Mouse (Mus musculus) heart, embryonic 13.5 days (tissue): ENCODE data around the gene Cdk15. TPM values are rescaled to one million over a fixed set of nuclear protein-coding genes. Genes with fewer than 3 reads are reported as not detected.

ENCODE experiments used
- ATAC-seq: fragments of 200-750 bp; cut with Nextera tagmentation; 2 replicates; pipeline ENCODE4 v1.8.0; 2017; ENCODE audit warnings: moderate TSS enrichment; ENCODE audit not compliant: insufficient number of reproducible peaks, low FRiP score, low TSS enrichment; ENCODE audit errors: extremely low read depth
- H3K27ac ChIP-seq: fragments of 300-500 bp; sonication (generic); replicated peaks from 2 replicates; pipeline ENCODE4 v1.5.1; 2015; ENCODE audit warnings: moderate library complexity, mild to moderate bottlenecking, inconsistent platforms
- H3K27me3 ChIP-seq: fragments of 300-500 bp; sonication (generic); replicated peaks from 2 replicates; pipeline ENCODE4 v1.6.1; 2015; ENCODE audit warnings: mild to moderate bottlenecking, inconsistent platforms
- H3K36me3 ChIP-seq: fragments of 300-500 bp; sonication (generic); 2 replicates; pipeline ENCODE4 v1.6.1; 2015; ENCODE audit warnings: mild to moderate bottlenecking, inconsistent platforms
- H3K4me1 ChIP-seq: fragments of 300-500 bp; sonication (generic); 2 replicates; pipeline ENCODE4 v1.6.1; 2015; ENCODE audit warnings: inconsistent platforms
- H3K4me2 ChIP-seq: fragments of 300-500 bp; sonication (generic); 2 replicates; pipeline ENCODE4 v1.6.1; 2015; ENCODE audit warnings: inconsistent platforms, mild to moderate bottlenecking, moderate library complexity
- H3K4me3 ChIP-seq: fragments of 300-500 bp; sonication (generic); 2 replicates; pipeline ENCODE4 v1.5.1; 2015; ENCODE audit warnings: moderate library complexity, mild to moderate bottlenecking, inconsistent platforms
- H3K9ac ChIP-seq: fragments of 300-500 bp; sonication (generic); 2 replicates; pipeline ENCODE4 v1.6.1; 2015; ENCODE audit warnings: inconsistent platforms, mild to moderate bottlenecking, moderate library complexity
- H3K9me3 ChIP-seq: fragments of 300-500 bp; sonication (generic); 2 replicates; pipeline ENCODE4 v1.6.1; 2016; ENCODE audit warnings: inconsistent platforms
- WGBS: fragments of 180-500 bp; shearing (Covaris S2); methylation state at CpG from one replicate; pipeline ENCODE4 v1.1.7; 2015; ENCODE audit warnings: mixed read lengths; 5-methylcytosine and 5-hydroxymethylcytosine counted together
- polyA plus RNA-seq: library from polyadenylated mRNA; unstranded; fragments of >200 nt; fragmentation: Nextera tagmentation; extraction: Ambion mirVana; gene quantifications from 2 replicates; pipeline ENCODE4 v1.2.1, GENCODE M21; 2015

Cdk15 gene
- polyA plus RNA-seq, 1 experiment from 2014 or later, result not detected

GRCm38 (mm10) chr1:59360834-59361233, 104.1 kb downstream of the Cdk15 start:
- Histone ChIP-seq H3K36me3 (no peaks in the 10 kb centered on the region), H3K4me1 (peaks cover 18% of the 10 kb centered on the region), H3K9me3 (no peaks in the 10 kb centered on the region), H3K4me3 (no peak overlapping the region), H3K9ac (no peak overlapping the region), H3K27ac (no peak overlapping the region), H3K4me2 (no peak overlapping the region), H3K27me3 (peaks cover 97% of the 10 kb centered on the region)
- WGBS, result 55% methylated on average over 3 of the region's 3 CpGs
- no peak for ATAC-seq

GRCm38 (mm10) chr1:59361460-59361859, 104.8 kb downstream of the Cdk15 start:
- Histone ChIP-seq H3K4me1 (peaks cover 18% of the 10 kb centered on the region), H3K4me2 (no peak overlapping the region), H3K27ac (no peak overlapping the region), H3K4me3 (no peak overlapping the region), H3K9ac (no peak overlapping the region), H3K9me3 (no peaks in the 10 kb centered on the region), H3K27me3 (peaks cover 97% of the 10 kb centered on the region), H3K36me3 (no peaks in the 10 kb centered on the region)
- WGBS, result 35% methylated on average over 4 of the region's 4 CpGs
- no peak for ATAC-seq

GRCm38 (mm10) chr1:59361966-59362365, 105.3 kb downstream of the Cdk15 start:
- no peak for ATAC-seq
- H3K4me2 ChIP-seq, result no peak overlapping the region
- no peak overlapping the region for H3K4me3 ChIP-seq
- H3K4me1 ChIP-seq, result peaks cover 18% of the 10 kb centered on the region
- no peak overlapping the region for H3K27ac ChIP-seq
- peaks cover 97% of the 10 kb centered on the region for H3K27me3 ChIP-seq
- WGBS, result 76% methylated on average over 4 of the region's 4 CpGs
- no peaks in the 10 kb centered on the region for H3K36me3 ChIP-seq
- no peak overlapping the region for H3K9ac ChIP-seq
- no peaks in the 10 kb centered on the region for H3K9me3 ChIP-seq

GRCm38 (mm10) chr1:59364463-59365040, 107.8 kb downstream of the Cdk15 start:
- no peak overlapping the region for H3K4me3 ChIP-seq
- no peak overlapping the region for H3K9ac ChIP-seq
- peaks cover 37% of the 10 kb centered on the region for H3K4me1 ChIP-seq
- no peak overlapping the region for H3K4me2 ChIP-seq
- 0 out of 2 replicates have a peak, but pooled peaks have one; percentile 31 for ATAC-seq
- WGBS, result 9% methylated on average over 9 of the region's 9 CpGs
- no peaks in the 10 kb centered on the region for H3K36me3 ChIP-seq
- no peak overlapping the region for H3K27ac ChIP-seq
- H3K9me3 ChIP-seq, result no peaks in the 10 kb centered on the region
- H3K27me3 ChIP-seq, result peaks cover 96% of the 10 kb centered on the region

GRCm38 (mm10) chr1:59367928-59368648, 111.4 kb downstream of the Cdk15 start:
- peaks cover 33% of the 10 kb centered on the region for H3K4me1 ChIP-seq
- ATAC-seq, result no peak
- no peaks in the 10 kb centered on the region for H3K9me3 ChIP-seq
- no peaks in the 10 kb centered on the region for H3K36me3 ChIP-seq
- 3% methylated on average over 13 of the region's 13 CpGs for WGBS
- no peak overlapping the region for H3K9ac ChIP-seq
- H3K4me2 ChIP-seq, result peak overlapping the region; percentile 49
- H3K27ac ChIP-seq, result peak overlapping the region; percentile 36; the same call in 1 of the 2 replicates
- peak overlapping the region; percentile 17; the same call in 1 of the 2 replicates for H3K4me3 ChIP-seq
- peaks cover 94% of the 10 kb centered on the region for H3K27me3 ChIP-seq

GRCm38 (mm10) chr1:59368649-59369319, 112.1 kb downstream of the Cdk15 start:
- Histone ChIP-seq H3K4me3 (no peak overlapping the region), H3K27me3 (peaks cover 94% of the 10 kb centered on the region), H3K4me2 (no peak overlapping the region), H3K9me3 (no peaks in the 10 kb centered on the region), H3K4me1 (peaks cover 33% of the 10 kb centered on the region), H3K9ac (no peak overlapping the region), H3K36me3 (no peaks in the 10 kb centered on the region), H3K27ac (no peak overlapping the region)
- WGBS, result 57% methylated on average over 10 of the region's 10 CpGs
- no peak for ATAC-seq

- no peak overlapping the region for H3K4me2 ChIP-seq
- H3K9me3 ChIP-seq, result no peaks in the 10 kb centered on the region
- H3K27me3 ChIP-seq, result peaks cover 94% of the 10 kb centered on the region
- 83% methylated on average over 7 of the region's 7 CpGs for WGBS
- H3K4me1 ChIP-seq, result peaks cover 27% of the 10 kb centered on the region
- ATAC-seq, result no peak
- H3K9ac ChIP-seq, result no peak overlapping the region
- H3K4me3 ChIP-seq, result no peak overlapping the region
- no peaks in the 10 kb centered on the region for H3K36me3 ChIP-seq
- no peak overlapping the region for H3K27ac ChIP-seq
These were observed 112.6 kb downstream of the Cdk15 start for GRCm38 (mm10) chr1:59369320-59369685.

GRCm38 (mm10) chr1:59370355-59370950, 113.7 kb downstream of the Cdk15 start:
- Histone ChIP-seq H3K4me2 (no peak overlapping the region), H3K27me3 (peaks cover 91% of the 10 kb centered on the region), H3K27ac (no peak overlapping the region), H3K9me3 (0 out of 2 replicates have a peak, but pooled peaks cover 4% of the 10 kb centered on the region), H3K4me3 (no peak overlapping the region), H3K4me1 (peaks cover 19% of the 10 kb centered on the region), H3K36me3 (no peaks in the 10 kb centered on the region), H3K9ac (no peak overlapping the region)
- no peak for ATAC-seq

GRCm38 (mm10) chr1:59376021-59376548, 119.4 kb downstream of the Cdk15 start:
- WGBS, result 19% methylated on average over 13 of the region's 13 CpGs
- H3K4me3 ChIP-seq, result no peak overlapping the region
- H3K4me2 ChIP-seq, result no peak overlapping the region
- no peak overlapping the region for H3K9ac ChIP-seq
- no peaks in the 10 kb centered on the region for H3K36me3 ChIP-seq
- ATAC-seq, result no peak
- 0 out of 2 replicates have a peak, but pooled peaks cover 4% of the 10 kb centered on the region for H3K9me3 ChIP-seq
- no peak overlapping the region for H3K27ac ChIP-seq
- H3K27me3 ChIP-seq, result peaks cover 82% of the 10 kb centered on the region
- H3K4me1 ChIP-seq, result peaks cover 4% of the 10 kb centered on the region

GRCm38 (mm10) chr1:59376557-59376956, 119.9 kb downstream of the Cdk15 start:
- Histone ChIP-seq H3K36me3 (no peaks in the 10 kb centered on the region), H3K27me3 (peaks cover 82% of the 10 kb centered on the region), H3K9me3 (0 out of 2 replicates have a peak, but pooled peaks cover 4% of the 10 kb centered on the region), H3K27ac (no peak overlapping the region), H3K4me3 (no peak overlapping the region), H3K4me2 (no peak overlapping the region), H3K9ac (no peak overlapping the region), H3K4me1 (peaks cover 7% of the 10 kb centered on the region)
- WGBS, result 28% methylated on average over 3 of the region's 3 CpGs
- no peak for ATAC-seq

- Histone ChIP-seq H3K36me3 (no peaks in the 10 kb centered on the region), H3K9me3 (0 out of 2 replicates have a peak, but pooled peaks cover 4% of the 10 kb centered on the region), H3K27ac (no peak overlapping the region), H3K9ac (no peak overlapping the region), H3K4me1 (peaks cover 7% of the 10 kb centered on the region), H3K4me2 (no peak overlapping the region), H3K27me3 (peaks cover 81% of the 10 kb centered on the region), H3K4me3 (no peak overlapping the region)
- 59% methylated on average over 9 of the region's 9 CpGs for WGBS
- ATAC-seq, result no peak
These were observed 120.6 kb downstream of the Cdk15 start for GRCm38 (mm10) chr1:59377312-59377711.
